Mouse (Mus musculus) adipocyte (in vitro differentiated cells): ENCODE measurements around the gene Gm8068.
"Not testable (repeated sequence)": the region's sequence is repeated elsewhere in the genome, so short reads cannot be mapped to it uniquely, and the experiment has no call there.

Experiments
- DNase-seq: peaks from one replicate; pipeline ENCODE4 v3.0.0-alpha.2; 2016; ENCODE audit warnings: low spot score

Gm8068 gene

GRCm38 (mm10) chr14:41701785-41702184 lies at the start of gene Gm8068:
TSS of gene Gm8068 (minus strand) at chr14:41701885.
- DNase-seq, result not testable (repeated sequence)

- not testable (repeated sequence) for DNase-seq
Measured at GRCm38 (mm10) chr14:41750514-41750913, 48.8 kb upstream of the Gm8068 start, which contains the start of gene Gm7929. TSS of gene Gm7929 (minus strand) at chr14:41750614.

- DNase-seq, result not testable (repeated sequence)
Measured at GRCm38 (mm10) chr14:41723437-41723836, 21.8 kb upstream of the Gm8068 start.

GRCm38 (mm10) chr14:41717180-41717579 lies 15.5 kb upstream of the Gm8068 start:
- DNase-seq, result not testable (repeated sequence)

GRCm38 (mm10) chr14:41648176-41648575 lies 53.5 kb downstream of the Gm8068 start:
- not testable (repeated sequence) for DNase-seq
